Mouse (Mus musculus) cerebral cortex, adult 2 months (tissue): ENCODE measurements around the gene Fam71f1.

Experiments used
- WGBS: fragments of 180-500 bp; shearing (Covaris S2); methylation state at CpG from one replicate; pipeline ENCODE4 v1.1.7; 2018; 5-methylcytosine and 5-hydroxymethylcytosine counted together

Gene Fam71f1

DNA sequence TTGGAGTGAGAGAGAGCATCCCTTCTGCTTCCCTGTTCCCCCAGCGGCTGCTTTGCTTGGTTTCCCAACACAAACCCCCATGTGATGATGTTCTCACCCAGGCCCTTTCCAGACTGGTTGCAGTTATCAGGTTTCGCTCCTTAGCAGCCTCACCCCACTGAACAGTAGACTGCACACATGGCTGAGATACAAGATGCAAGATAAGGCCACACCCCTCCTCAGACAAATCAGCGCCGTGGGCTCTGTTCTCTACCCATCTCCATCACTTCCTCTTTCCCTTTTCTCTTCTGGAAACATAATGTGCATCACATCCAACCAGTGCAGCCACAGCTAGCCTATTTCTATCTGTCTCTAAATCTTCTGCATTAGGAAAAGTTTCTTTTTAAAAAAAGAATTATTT is 10.6 kb downstream of the Fam71f1 start:
- WGBS: 67% methylated on average over 4 of the region's 4 CpGs

GRCm38 (mm10) chr6:29346512-29346911 is 27.6 kb downstream of the Fam71f1 start:
- 95% methylated on average over 2 of the region's 2 CpGs for WGBS

DNA sequence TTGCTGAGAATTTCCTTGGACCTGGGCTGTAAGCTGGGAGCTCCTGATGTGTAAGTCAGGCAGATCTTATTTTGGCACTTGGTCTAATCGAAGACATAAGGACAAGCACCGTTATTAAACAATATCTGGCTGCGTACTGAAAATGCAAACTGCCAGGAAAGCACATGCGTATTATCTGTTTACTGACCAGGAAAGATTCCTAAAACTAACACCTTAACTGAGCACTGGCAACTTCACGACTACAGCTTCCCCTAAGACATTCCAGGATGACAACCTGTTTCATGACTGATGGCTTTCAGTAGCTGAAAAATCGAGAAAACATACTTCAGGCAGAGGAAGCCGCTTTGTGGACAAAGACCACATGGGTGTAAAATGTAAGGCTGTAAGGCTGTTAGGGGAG is 28.2 kb downstream of the Fam71f1 start:
- 27% methylated on average over 7 of the region's 7 CpGs for WGBS

- under 1% methylated on average over 55 of the region's 55 CpGs for WGBS
Observed at GRCm38 (mm10) chr6:29347665-29348370, 28.9 kb downstream of the Fam71f1 start, which contains the start of gene Calu. TSS of gene Calu (plus strand) at chr6:29348069.

GRCm38 (mm10) chr6:29348371-29348724 is 29.4 kb downstream of the Fam71f1 start:
- under 1% methylated on average over 15 of the region's 15 CpGs for WGBS

GRCm38 (mm10) chr6:29352816-29353215 is 33.9 kb downstream of the Fam71f1 start:
- WGBS: 47% methylated on average over 5 of the region's 5 CpGs

GRCm38 (mm10) chr6:29359386-29359785 is 40.4 kb downstream of the Fam71f1 start:
- 69% methylated on average over 3 of the region's 3 CpGs for WGBS

GRCm38 (mm10) chr6:29360211-29360610 is 41.3 kb downstream of the Fam71f1 start:
- WGBS: 69% methylated on average over 6 of the region's 6 CpGs

GRCm38 (mm10) chr6:29362246-29363128 is 43.5 kb downstream of the Fam71f1 start:
- 30% methylated on average over 7 of the region's 7 CpGs for WGBS

DNA sequence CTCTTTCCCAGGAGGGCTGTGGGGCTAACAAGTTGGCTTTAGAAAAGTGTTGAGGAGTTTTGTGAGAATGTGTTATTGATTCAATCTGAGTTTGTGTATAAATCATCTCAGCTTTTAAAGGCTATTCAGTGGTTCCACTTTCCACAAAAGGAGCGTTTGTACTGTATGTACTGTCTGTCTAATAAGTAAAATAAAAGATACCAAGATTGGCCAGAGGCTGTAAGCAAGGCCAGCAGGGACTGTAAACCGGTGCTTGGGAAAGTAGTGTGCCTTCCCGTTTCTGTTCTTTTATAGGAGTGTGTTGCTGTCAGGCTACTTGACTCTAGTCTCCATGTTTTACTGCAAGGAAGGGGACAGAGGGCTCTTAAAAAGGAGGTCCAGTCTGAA is 44.2 kb downstream of the Fam71f1 start:
- 57% methylated on average over 3 of the region's 3 CpGs for WGBS

DNA sequence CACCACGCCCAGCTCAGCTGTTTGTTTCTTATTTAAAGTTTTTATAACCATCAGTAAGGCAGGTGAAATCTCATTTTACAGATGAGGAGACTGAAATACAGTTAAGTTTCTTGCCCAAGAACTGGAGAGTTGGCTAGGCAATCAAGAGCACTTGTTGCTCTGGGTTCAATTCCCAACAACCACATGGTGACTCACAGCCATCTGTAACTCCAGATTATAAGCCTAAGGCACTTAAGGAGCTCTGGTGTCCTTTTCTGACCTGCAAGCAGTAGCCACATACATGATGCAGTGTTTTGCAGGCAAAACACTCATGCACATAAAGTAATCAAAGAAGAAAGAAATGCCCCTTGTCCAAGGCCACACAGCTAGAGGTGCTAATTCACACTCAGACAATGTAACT is 46.3 kb downstream of the Fam71f1 start:
- WGBS: 95% methylated on average over 1 of the region's 1 CpGs

- 57% methylated on average over 4 of the region's 4 CpGs for WGBS
Observed at GRCm38 (mm10) chr6:29377386-29377785, 58.4 kb downstream of the Fam71f1 start.

- 95% methylated on average over 10 of the region's 10 CpGs for WGBS
Observed at GRCm38 (mm10) chr6:29378678-29379077, 59.7 kb downstream of the Fam71f1 start.

DNA sequence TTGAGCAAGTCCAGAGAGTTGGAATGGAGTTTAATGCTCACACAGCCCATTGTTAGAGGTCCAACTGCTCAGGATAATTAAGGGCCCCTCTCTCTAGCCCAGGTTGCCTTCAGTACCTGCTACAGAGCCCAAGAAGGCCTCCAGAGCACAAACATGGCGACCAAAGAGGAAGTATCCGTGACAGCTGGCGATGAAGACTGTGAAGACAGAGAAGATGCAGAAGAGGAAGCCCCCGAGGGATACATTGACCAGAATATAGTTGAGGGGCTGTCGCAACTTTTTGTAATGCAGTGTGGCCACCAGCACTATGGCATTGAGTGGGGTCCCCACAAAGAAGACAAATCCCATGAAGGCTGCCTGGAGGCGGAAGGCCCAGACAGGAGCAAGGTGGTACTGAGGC is 61.0 kb downstream of the Fam71f1 start:
- WGBS: 91% methylated on average over 6 of the region's 6 CpGs

GRCm38 (mm10) chr6:29382442-29382841 is 63.5 kb downstream of the Fam71f1 start:
- 77% methylated on average over 2 of the region's 2 CpGs for WGBS
